Mouse (Mus musculus) cerebellum, adult 9-11 months (tissue): ENCODE results near the gene Spo11.

Experiments used
- DNase-seq: peaks from one replicate; pipeline ENCODE4 v3.0.0; 2022

Spo11 gene

DNA sequence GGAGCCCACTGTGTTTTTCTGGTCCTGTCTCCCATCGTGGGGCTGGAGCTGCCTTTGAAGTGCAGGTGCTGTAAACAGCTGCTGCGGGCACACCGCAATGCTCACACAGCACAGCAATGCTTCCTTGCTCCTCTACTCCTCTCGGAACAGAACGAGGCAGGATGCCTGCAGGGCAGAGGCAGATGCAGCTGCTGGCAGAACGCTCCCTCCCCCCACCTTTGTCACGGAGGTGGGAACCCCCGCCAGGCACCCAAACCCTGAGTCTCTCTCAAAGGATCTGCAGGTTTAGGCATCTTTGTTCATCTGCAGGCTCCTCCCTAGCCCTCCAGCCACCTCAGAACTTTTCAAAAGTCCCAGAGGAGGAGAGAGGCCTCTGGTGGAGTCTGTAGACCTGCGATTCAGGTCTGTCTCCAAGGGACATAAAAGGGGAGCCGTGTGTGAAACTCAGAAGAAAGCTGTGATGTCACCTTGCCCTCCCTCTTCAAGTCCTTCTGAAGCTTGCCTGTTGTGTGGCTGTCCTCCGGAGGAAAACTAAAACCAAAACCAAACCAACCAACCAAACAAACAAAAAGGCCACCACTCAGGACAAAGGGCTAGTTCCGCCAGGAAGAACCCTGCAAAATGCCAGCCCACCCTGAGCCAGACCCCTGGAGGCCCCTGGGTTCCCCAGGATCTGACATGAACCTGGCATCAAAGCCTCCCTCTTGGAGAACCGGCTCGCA, at the start of gene Spo11:
TSS of gene Spo11 (plus strand) at position 292 of the 722 bp plus-strand sequence.
- DNase-seq: no peak

DNA sequence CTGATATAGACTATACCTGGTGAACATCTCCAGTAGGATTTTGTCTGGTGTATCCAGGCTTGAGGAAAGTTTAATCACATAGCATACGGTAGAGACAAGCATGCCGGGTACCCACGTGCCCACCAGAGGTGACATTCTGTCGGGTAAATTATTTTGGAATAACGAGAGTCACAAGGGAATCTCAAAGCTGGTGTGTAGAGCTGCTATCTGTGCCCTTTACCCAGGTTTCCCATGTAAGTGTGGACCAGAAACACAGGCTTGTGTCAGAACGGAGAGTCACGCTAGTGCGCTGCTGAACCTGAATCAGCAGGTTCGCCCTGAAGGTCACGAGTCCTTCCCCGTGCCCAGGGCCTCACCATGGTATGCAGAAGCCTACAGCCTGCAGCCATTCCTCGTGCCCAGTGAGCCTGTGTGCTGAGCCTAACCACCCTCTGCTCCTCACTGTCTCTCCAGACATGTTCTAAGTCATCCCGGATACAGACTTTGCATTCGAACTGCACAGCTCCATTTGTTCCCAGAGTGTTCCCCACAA, 47.5 kb upstream of the Spo11 start:
- no peak for DNase-seq

DNA sequence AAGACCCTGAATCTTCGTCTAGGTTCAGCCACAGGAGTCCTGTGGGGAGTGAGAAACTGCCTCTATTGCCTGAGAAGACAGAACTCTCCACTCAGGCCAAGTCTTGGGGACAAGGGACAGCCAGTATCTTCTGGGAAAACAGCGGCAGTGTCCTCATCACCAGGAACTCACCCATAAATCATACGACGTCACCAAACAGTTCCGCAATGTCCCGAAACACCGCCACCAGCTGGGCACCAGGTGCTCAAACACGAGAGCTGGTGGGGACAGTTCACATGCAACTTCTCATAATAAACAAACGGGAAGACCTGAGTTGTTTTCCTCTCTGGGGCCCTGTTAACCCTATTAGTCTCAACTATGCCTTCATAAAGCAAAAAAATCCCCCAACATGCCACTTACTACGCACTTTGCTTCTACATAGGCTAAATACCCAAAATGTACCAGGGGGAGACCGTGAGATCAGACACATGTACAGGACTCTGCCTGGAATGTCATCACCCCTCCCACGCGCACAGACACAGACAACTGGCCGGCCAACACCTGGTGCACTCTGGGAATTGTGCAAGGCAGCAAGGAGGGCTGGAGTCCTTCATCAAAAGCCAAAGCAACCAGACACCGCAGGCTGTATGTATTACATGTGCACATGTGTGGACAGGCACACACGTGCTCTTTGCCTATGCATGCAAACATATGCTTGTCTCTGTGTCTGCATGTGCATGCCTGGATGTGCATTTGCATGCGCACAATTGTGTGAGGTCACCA, 46.2 kb upstream of the Spo11 start:
- no peak for DNase-seq

DNA sequence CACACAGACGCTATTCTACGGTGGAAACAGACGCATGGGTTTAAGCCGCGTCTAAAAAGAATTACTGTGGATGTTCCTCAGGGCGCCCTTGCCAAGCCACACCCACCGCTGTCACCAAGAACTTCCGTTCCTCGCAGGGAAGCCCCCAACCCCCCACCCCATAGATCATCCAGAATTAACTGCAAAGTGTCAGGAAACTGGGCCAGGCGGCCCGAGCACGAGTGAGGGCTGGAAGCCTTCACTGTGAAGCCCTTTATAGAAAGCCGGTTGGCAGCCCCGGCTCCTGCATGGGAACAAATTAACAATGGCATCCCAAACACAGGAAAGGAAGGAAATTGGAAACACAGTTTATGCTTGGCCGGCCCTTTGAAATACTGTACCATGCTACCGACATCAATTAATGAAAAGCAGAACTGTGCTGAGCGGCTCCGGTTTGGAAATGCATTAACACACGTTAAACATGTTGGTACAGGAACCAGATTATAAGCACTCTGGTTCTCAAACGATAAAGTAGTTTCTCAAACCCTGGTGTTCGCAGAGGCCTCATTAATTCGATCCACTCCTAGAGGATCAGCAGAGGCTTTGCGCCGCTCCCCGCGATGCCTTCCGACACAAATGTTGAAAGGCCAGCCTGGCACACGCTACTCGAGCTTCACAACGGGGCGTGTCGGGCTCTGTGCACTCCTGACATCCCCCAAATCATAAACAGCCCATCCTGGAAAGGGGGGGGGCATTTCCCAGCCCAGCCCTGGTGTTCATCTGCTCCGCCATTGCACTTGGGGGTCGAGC, 43.7 kb upstream of the Spo11 start:
- DNase-seq: no peak

DNA sequence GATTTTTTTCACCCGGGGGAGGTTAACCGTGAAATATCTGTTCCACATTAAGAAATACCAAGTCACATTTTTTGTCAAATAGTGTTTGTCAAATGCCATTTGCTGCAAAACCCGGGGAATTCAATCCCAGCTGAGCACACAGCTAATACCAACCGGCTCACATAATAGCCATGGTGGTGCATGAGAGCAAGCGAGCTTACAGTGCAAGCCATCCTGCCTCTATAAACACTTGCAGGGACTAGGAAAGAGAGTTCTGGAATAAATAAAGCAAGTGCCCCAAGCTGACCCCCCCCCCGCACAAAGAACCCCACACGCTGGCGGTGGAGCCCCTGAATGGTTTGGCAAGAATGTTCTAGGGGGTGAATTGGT, 43.1 kb upstream of the Spo11 start:
- DNase-seq: no peak

GRCm38 (mm10) chr2:172934891-172935740, 42.4 kb upstream of the Spo11 start:
- no peak for DNase-seq

DNA sequence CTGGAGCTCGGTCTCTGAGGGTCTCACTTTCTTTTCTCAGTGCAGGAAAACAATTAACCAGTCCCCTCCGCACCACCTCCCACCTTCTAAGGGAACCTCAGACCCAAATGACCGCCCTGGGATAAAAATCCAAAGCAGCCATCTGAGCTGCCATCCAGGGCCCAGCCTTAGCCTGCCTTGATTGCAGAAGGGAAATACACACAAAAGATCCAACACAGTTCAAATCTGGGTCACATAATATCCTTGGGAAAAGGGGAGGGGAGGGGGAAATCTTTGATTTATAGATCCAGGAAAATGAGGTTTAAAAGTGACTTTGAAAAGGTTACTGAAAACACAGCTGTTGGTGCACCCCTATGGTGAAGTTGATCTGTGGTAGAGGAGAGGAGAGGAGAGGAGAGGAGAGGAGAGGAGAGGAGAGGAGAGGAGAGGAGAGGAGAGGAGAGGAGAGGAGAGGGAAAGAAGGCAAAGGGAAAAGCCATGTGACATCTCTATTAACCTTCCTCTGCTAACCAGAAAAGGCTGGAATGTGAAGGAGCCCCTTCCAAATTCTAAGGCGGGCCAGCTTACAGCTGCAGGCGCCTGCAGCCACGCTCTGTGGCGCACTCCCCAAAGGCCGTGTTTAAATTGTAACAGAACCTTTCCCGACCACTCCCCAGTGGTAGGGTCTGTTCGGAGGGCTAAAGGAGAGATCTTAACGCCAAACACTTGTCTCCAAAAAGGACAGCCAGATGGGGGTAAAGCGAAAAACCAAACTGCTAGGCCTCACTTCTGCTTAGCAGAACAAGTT, 41.5 kb upstream of the Spo11 start:
- DNase-seq: no peak

DNA sequence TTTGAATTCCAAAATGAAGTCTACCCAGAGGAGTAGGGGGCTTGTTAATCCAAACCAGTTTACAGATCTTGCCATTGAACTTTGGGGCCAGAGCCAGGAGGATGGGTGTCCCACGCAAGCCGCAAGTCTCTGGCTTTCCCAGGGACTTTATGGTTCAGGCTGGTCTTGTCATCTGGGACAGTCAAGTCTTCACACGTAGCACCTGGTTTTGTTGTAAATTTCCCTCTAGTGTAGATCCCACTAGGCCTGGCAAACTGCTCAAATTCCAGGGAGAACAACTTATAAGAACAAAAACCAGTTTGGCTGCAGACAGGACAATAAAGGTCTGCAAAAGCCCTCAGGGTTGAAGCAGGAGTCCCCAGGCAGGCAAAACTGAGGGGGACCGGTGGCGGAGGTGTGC, 40.7 kb upstream of the Spo11 start:
- no peak for DNase-seq

DNA sequence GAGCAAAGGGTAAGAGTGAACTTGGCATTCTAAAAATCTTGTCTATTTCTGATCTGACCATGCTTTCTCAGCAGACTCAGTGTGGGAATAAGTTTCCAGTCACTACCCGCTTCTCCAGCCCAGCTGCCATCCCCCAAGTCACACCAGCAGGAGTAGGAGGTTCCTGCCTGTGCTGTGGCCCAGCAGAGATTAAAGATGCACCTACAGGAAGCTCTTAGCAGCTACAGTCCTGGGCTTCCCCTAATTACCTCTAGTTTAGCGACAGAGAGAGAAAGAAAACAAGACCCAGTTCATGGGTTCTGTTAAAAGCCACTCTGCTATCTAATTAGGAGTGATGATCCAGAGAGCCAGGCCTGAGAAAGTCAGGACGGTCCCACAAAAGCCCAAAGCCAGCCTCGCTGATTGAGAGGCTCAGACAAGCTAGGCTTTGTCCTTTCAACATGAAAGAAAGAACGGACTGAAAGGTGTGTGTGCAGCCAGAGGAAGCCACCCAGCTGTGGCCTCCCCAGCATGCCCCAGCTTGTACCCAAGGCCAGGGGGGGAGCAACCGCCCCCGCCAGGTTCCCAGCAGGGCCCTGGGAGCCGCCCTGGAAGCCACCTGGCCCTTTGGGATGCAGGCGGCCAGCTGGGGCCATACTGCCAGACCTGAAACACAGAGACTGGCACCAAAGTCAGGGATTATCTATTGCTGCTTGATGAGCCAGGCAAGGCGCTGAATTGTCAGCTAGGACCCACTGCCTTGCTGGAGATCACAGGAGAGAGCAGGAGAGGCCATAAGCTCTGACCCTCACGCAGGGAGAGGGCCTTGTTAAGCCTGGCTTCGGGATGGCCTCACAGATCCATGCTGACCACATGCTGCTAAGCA, 39.9 kb upstream of the Spo11 start:
- no peak for DNase-seq

DNA sequence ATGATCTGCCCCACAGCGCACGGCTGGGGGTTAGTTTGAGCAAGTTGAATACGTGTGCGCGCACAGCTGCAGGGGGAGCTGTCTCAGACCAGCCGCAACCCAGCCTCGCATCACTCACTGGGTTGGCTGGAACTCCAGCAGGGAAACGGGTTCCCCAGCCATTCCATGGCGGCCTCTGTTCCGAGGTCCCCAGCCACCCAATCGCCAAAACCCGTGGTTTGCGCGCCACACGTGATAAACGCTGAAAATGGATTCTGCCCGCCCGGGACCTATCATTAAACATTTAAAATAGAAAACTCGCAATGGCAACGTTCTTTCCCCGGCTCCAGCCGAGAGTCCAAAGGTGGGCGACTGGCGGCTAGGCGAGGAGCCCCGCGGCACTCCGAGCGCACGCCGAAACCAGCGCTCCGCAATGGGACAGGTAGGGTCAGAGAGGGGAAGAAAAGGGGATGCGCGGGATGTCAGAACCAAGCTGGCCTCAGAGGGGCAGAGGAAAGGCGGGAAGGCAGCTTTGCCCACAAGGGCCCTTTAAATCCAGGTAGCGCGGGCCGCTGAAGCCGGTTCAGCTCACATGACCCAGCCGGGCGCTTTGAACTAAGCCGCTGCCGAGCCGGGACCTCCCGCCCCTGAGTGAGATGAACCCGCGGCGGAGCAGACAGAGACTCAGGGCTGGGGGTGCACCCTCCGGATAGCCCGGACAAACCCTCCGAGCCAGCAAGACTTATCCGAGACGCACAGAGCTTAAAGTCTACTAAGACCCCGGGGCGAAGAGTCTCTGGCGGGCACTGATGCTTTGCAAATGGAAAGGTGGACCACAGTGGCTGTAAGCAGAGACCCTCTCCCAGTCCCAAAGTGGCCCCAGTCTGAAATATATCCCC, 38.5 kb upstream of the Spo11 start:
- no peak for DNase-seq

- no peak for DNase-seq
Observed at GRCm38 (mm10) chr2:172939639-172940002, 37.9 kb upstream of the Spo11 start.

- DNase-seq: no peak
Observed at GRCm38 (mm10) chr2:172940003-172940798, 37.3 kb upstream of the Spo11 start, which contains the start of gene Bmp7. TSS of gene Bmp7 (minus strand) at chr2:172940321.

- DNase-seq: no peak
Observed at GRCm38 (mm10) chr2:172940799-172941163, 36.7 kb upstream of the Spo11 start.

DNA sequence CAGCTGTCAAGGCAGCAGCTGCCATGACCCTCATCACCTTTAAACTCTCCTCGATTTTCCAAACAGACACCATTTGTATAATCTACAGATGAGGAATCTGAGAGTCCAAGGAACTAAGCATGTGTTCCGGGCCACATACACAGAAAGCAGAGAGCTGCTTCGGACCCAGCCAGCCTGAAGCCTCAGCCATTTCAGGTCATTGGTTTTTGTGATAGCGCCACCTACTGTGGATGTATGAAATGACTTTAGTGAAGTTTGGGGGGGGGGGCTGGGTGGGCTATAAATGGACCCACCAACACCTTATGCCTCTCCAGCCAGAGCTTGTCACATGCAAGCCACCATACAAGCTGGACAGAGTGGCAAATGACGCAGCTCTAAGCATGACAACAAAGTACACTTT, 28.4 kb upstream of the Spo11 start:
- no peak for DNase-seq

GRCm38 (mm10) chr2:172950119-172950676, 27.3 kb upstream of the Spo11 start:
- DNase-seq: no peak

- no peak for DNase-seq
Observed at GRCm38 (mm10) chr2:172950722-172951121, 26.8 kb upstream of the Spo11 start.

DNA sequence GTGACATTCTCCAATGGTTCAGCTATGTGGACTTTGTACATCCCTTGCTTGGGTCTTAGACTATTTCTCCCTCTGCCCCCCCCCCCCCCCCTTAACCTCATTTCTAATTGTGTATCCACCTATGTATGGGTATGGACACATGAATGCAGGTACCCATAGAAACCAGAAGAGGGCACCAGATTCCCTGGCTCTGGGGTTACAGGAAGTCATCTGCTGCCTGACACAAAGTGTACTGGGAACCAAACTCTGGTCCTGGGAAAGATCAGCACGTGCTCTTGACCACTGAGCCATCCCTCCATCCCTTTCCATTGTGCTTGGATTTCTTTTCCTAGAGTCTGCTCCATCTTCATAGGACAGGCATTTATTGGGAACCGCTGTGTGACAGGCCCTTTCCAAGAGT, 25.5 kb upstream of the Spo11 start:
- no peak for DNase-seq

DNA sequence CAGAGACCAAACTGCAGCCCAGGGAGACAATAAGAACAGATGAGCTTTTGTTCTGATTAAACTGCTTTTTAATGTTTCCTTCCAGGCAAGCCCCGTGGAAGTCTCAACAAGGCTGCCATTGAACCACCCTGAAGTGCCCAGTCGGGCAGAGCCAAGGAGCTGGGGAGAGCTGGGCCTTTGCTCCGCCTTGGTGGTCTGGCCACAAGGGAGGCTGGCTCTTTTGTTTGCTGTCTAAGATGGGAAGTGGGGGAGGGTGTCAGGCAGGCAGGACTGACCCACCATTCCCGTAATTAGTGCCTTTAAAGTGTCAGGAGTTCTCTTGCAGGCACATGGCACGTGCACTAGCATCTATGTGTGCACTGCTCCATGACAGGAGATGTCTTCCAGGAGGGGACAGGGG, 18.9 kb upstream of the Spo11 start:
- DNase-seq: no peak
